Mouse (Mus musculus): ENCODE data around the gene Klhl21. TPM values are rescaled to one million over a fixed set of nuclear protein-coding genes. Genes with fewer than 3 reads are reported as not detected.

The Klhl21 gene
- polyA plus RNA-seq, 1 experiment from 2014 or later, result 23.2 TPM

DNA sequence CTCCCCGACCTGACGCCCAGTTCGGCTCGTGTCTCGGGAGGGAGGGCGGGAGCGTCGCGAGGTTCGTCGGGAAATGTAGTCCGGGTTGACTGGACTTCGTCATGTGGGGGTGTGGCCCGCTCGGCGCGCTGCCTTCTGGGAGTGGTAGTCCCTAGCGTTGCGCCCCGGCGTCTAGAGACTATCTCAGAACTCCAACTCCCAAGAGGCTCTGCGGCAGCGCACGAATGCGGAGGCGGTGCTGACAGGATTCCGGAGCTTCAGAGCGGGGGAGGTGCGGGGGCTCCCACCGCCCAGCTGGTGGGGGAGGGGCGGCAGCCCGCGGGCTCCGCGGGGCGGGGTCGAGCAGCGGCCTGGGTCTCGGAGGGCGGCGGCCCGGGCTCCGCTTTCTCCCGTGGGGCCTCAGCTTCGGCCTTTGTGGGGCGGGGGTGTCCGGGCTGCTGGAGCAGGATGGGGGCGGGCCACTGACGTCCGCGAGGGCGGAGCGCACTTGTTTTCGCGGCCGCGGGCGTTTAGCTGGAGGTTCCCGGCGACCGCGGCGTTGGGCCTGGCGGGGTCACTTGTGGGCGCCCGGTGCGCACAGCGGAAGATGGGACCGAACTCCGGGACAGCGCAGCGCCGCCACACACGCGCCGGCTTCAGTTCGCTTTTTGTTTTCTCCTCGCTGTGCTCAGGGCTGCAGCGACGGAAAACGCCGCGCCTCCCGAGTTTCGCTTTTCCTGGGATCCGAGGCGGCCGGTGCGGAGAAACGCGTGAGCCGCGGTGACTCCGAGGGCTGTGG lies 12.2 kb upstream of the Klhl21 start, which contains the start of gene Phf13:
TSS of gene Phf13 (minus strand) at position 86 of the 778 bp plus-strand sequence.
- Histone ChIP-seq H3K9me3 (no peaks in the 10 kb centered on the region), H3K4me2 (peak within 1 kb of the TSS; percentile 94), H3K4me3 (peak within 1 kb of the TSS; percentile 96), H3K36me3 (peaks cover 25% of the 10 kb centered on the region), H3K27me3 (replicated peaks) (no peaks in the 10 kb centered on the region), H3K4me1 (peaks cover 36% of the 10 kb centered on the region), H3K9ac (peak within 1 kb of the TSS; percentile 99), H3K27ac (replicated peaks) (peak within 1 kb of the TSS; percentile 94)
- under 1% methylated on average over 92 of the region's 94 CpGs for WGBS
- peak; percentile 90 for ATAC-seq (ENCODE audit: extremely low read depth, insufficient number of reproducible peaks, low FRiP score, low TSS enrichment)

DNA sequence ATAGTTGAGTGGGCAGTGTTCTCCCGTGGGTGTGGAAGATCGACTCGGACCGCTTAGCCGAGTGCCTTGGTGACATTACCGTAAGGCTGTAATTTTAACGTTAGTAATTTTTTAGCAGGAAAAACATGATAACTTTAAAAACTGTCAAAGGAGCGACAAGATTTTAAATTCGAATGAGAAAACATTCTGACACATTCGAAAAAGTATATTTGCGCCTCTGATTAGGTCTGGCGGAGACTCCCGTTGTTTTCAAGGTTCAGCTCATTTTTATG lies 11.7 kb upstream of the Klhl21 start:
- H3K9me3 ChIP-seq, result no peaks in the 10 kb centered on the region
- H3K4me3 ChIP-seq, result peak overlapping the region; percentile 96
- peaks cover 20% of the 10 kb centered on the region for H3K36me3 ChIP-seq
- peaks cover 36% of the 10 kb centered on the region for H3K4me1 ChIP-seq
- no peak for ATAC-seq (ENCODE audit: extremely low read depth, insufficient number of reproducible peaks, low FRiP score, low TSS enrichment)
- peak overlapping the region; percentile 82 for H3K4me2 ChIP-seq
- H3K27me3 ChIP-seq (replicated peaks), result no peaks in the 10 kb centered on the region
- peak overlapping the region; percentile 91 for H3K9ac ChIP-seq
- H3K27ac ChIP-seq (replicated peaks), result peak overlapping the region; percentile 94
- WGBS, result 5% methylated on average over 13 of the region's 13 CpGs

DNA sequence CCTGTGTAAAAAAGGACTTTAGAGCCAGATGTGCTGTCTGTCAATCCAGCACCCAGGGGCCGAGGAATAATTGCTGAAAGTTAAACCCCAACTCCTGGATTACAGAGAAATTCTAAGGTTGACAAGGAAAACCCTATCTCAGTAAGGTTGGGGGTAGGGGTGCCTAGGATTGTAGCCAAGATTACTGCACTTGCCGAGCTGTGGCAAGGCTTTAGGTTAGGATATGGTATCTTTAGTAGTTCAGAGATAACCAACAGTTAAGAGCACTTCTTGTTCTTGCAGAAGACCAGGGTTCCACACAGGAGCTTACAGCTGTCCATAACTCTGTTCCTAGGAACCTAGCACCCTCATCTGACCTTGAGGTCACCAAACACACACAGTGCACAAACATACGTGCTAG lies 10.9 kb upstream of the Klhl21 start:
- 51% methylated on average over 3 of the region's 3 CpGs for WGBS
- ATAC-seq (ENCODE audit: extremely low read depth, insufficient number of reproducible peaks, low FRiP score, low TSS enrichment), result no peak
- Histone ChIP-seq H3K36me3 (peaks cover 12% of the 10 kb centered on the region), H3K27me3 (replicated peaks) (no peaks in the 10 kb centered on the region), H3K4me3 (peak overlapping the region; percentile 96), H3K4me2 (peak overlapping the region; percentile 82), H3K9me3 (no peaks in the 10 kb centered on the region), H3K27ac (replicated peaks) (0 out of 2 replicates have a peak overlapping the region, but pooled peaks have one; percentile 1), H3K9ac (peak overlapping the region; percentile 91), H3K4me1 (peaks cover 32% of the 10 kb centered on the region)

DNA sequence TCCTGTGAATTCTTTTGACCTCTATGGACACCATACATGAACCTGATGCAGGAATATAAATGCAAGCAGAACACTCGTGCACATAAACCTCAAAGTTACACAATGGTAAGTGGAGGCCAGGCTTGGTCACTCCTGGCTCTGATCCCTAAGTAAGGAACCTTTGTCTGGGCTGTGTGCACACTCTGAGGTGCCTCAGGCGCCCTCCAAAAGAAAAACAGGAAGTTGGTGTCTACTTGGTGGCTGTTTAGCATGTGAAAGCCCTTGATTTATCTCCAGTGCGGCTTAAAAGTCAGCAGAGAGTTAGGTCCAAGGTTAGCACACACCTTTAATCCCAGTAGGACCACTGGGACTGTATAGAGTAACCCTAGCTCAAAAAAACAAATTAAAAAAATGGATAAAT lies 9.1 kb upstream of the Klhl21 start:
- Histone ChIP-seq H3K36me3 (no peaks in the 10 kb centered on the region), H3K4me3 (no peak overlapping the region), H3K9me3 (no peaks in the 10 kb centered on the region), H3K9ac (no peak overlapping the region), H3K27ac (replicated peaks) (no peak overlapping the region), H3K4me1 (peaks cover 14% of the 10 kb centered on the region), H3K4me2 (no peak overlapping the region), H3K27me3 (replicated peaks) (no peaks in the 10 kb centered on the region)
- ATAC-seq (ENCODE audit: extremely low read depth, insufficient number of reproducible peaks, low FRiP score, low TSS enrichment), result no peak
- 65% methylated on average over 3 of the region's 3 CpGs for WGBS

DNA sequence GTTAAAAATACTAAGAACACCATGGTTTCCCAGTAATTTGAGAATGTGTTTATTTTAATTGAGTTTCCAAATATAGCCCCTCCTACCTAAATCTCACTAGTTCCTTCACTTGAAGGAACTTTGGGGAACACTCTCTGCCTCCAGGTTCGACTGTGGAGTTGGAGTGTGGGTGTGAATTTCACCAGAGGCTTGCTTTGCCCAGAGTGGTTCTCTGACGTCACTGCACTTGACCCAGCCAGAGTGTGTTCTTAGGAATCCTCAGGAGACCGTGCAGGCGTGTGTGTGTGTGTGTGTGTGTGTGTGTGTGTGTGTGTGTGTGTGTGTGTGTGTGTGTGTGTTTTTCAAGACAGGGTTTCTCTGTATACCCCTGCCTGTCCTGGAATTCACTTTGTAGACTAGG lies 7.7 kb upstream of the Klhl21 start:
- no peaks in the 10 kb centered on the region for H3K9me3 ChIP-seq
- H3K27me3 ChIP-seq (replicated peaks), result no peaks in the 10 kb centered on the region
- WGBS, result 37% methylated on average over 4 of the region's 4 CpGs
- ATAC-seq (ENCODE audit: extremely low read depth, insufficient number of reproducible peaks, low FRiP score, low TSS enrichment), result no peak
- H3K4me2 ChIP-seq, result no peak overlapping the region
- H3K4me1 ChIP-seq, result peaks cover 11% of the 10 kb centered on the region
- no peak overlapping the region for H3K9ac ChIP-seq
- no peak overlapping the region for H3K4me3 ChIP-seq
- H3K36me3 ChIP-seq, result no peaks in the 10 kb centered on the region
- no peak overlapping the region for H3K27ac ChIP-seq (replicated peaks)

DNA sequence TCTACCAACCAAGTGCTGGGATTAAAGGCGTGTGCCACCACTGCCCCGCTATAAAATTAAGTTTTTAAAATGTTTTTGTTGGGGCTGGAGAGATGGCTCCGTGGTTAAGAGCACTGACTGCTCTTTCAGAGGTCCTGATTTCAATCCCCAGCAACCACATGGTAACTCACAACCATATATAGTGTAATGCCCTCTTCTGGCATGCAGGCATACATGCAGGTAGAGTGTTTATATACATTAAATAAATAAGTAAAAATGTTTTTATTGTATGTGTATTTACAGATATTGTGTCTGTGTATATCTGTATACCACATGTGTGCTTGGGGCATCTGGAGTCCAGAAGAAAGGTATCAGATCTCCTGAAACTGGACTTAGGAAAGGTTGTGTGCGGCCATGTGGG lies 7.3 kb upstream of the Klhl21 start:
- Histone ChIP-seq H3K4me1 (peaks cover 13% of the 10 kb centered on the region), H3K27me3 (replicated peaks) (no peaks in the 10 kb centered on the region), H3K4me3 (no peak overlapping the region), H3K9ac (no peak overlapping the region), H3K4me2 (no peak overlapping the region), H3K36me3 (no peaks in the 10 kb centered on the region), H3K27ac (replicated peaks) (no peak overlapping the region), H3K9me3 (no peaks in the 10 kb centered on the region)
- ATAC-seq (ENCODE audit: extremely low read depth, insufficient number of reproducible peaks, low FRiP score, low TSS enrichment), result no peak
- WGBS, result 69% methylated on average over 4 of the region's 4 CpGs

DNA sequence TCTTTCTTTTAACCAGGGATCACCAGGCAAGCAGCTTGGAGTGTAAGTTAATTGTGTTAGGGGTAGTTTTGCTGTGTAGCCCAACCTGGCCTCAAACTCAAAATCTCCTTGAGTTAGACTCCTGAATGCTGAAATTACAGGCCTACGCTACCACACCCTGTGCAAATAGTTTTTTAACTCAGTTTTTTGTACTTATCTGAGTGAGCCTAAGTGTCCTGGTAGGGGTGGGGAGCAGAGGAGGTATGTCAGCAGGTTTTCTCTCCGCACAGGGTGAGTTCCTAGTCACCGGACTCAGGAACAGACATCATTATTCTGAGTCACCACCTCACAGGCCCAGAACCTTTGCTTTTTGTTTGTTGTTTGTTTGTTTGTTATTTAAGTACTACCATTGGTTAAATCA lies 6.5 kb upstream of the Klhl21 start:
- H3K36me3 ChIP-seq, result no peaks in the 10 kb centered on the region
- H3K27me3 ChIP-seq (replicated peaks), result no peaks in the 10 kb centered on the region

DNA sequence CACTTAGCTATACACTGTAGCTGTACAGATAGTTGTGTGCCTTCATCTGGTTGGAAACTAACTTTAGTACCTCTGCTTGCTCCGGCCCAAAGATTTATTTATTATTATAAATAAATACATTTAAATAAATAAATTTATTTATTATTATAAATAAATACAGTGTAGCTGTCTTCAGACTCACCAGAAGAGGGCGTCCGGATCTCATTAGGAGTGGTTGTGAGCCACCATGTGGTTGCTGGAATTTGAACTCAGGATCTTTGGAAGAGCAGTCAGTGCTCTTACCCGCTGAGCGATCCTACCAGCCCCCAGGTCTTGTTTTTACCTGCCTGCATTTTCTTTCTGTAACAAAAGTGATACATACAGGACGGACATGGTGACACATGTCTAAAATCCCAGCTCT lies 2.5 kb upstream of the Klhl21 start:
- Histone ChIP-seq H3K9ac (no peak overlapping the region), H3K9me3 (no peaks in the 10 kb centered on the region), H3K4me1 (peaks cover 31% of the 10 kb centered on the region), H3K36me3 (no peaks in the 10 kb centered on the region), H3K4me3 (no peak overlapping the region), H3K27me3 (replicated peaks) (no peaks in the 10 kb centered on the region), H3K27ac (replicated peaks) (0 out of 2 replicates have a peak overlapping the region, but pooled peaks have one; percentile 95), H3K4me2 (no peak overlapping the region)
- ATAC-seq (ENCODE audit: extremely low read depth, insufficient number of reproducible peaks, low FRiP score, low TSS enrichment), result no peak
- WGBS, result 71% methylated on average over 6 of the region's 6 CpGs

More for the DNA sequence above, 6.5 kb upstream of the Klhl21 start:
- no peak overlapping the region for H3K4me2 ChIP-seq
- H3K4me3 ChIP-seq, result no peak overlapping the region
- H3K27ac ChIP-seq (replicated peaks), result no peak overlapping the region
- ATAC-seq (ENCODE audit: extremely low read depth, insufficient number of reproducible peaks, low FRiP score, low TSS enrichment), result no peak
- no peak overlapping the region for H3K9ac ChIP-seq
- peaks cover 19% of the 10 kb centered on the region for H3K4me1 ChIP-seq
- WGBS, result 80% methylated on average over 3 of the region's 3 CpGs
- no peaks in the 10 kb centered on the region for H3K9me3 ChIP-seq

DNA sequence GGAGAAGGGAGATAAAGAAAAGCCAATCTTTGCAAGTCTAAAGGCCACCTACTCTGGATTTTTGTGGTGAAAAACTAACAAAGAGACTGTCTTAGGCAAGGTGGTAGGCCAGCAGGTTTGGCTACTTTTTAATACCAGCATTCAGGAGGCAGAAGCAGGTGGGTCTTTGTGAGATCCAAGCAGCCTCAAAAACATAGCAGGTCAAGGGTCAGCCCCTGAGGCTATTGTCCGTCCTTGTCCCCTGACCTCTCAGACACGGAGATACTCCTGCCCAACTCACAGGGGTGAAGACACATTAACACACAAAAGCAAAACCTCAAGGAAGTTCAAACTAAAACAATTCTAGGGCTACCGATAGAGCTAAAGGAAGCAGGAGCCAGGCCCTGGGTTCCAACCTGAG lies 1.8 kb upstream of the Klhl21 start:
- Histone ChIP-seq H3K27me3 (replicated peaks) (no peaks in the 10 kb centered on the region), H3K4me2 (peak overlapping the region; percentile 99), H3K4me3 (no peak overlapping the region), H3K9ac (peak overlapping the region; percentile 94), H3K36me3 (peaks cover 6% of the 10 kb centered on the region; the same call in 1 of the 2 replicates), H3K9me3 (no peaks in the 10 kb centered on the region), H3K4me1 (peaks cover 38% of the 10 kb centered on the region), H3K27ac (replicated peaks) (peak overlapping the region; percentile 95)
- no peak for ATAC-seq (ENCODE audit: extremely low read depth, insufficient number of reproducible peaks, low FRiP score, low TSS enrichment)
- WGBS, result 39% methylated on average over 3 of the region's 3 CpGs

DNA sequence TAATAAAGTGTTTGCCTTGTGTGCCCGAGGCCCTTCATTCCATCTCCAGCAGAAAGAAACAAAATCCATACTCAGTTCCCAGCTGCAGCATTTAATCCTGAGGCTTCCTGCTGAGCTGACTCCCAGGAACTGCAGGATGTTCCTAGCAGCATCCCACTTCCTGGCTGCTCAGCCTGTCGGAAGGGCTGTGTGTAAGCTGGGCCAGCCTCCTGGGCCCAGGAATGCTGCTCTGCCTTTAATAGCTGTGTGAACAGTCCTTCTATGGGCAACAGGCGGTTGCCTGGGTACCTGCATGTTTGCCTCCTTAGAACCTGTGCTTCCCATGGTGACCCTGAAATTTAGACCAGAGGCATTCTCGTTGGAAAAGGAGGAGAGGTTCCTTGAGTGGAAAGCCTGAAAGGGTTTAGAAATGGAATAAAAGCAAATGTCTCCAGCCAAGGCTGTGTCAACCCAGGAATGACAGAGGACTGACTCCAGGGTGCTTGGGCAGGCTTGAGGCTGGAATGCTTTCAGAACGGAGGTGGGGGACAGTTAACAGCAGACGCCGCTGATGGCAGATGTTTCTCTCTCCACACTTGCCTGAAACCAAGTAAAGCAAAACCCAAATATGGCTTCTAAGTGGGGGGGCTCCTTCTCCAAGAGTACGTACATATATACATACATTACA lies 989 bp upstream of the Klhl21 start:
- 8% methylated on average over 8 of the region's 8 CpGs for WGBS

DNA sequence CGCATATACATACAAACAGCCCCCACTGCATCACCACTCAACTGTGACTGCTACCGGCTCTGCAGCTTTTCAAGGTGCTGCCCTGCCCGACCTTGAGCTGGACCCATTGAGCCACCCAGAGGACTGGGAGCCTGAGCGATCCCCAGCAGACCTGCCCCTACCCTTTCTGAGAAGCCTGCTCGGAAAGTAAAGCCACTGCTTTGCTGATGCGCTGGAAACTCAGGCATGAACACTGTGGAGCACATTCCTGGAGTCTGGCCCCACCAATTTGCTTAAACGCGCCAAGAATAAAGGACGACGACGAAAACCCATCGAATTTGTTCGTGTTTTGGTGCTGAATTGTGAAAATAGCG lies 479 bp upstream of the Klhl21 start:
- peaks cover 51% of the 10 kb centered on the region for H3K4me1 ChIP-seq
- H3K4me2 ChIP-seq, result peak overlapping the region; percentile 99

More for the DNA sequence above, 989 bp upstream of the Klhl21 start:
- H3K4me2 ChIP-seq, result peak overlapping the region; percentile 99
- H3K9me3 ChIP-seq, result no peaks in the 10 kb centered on the region
- peaks cover 13% of the 10 kb centered on the region for H3K36me3 ChIP-seq
- no peaks in the 10 kb centered on the region for H3K27me3 ChIP-seq (replicated peaks)
- H3K4me1 ChIP-seq, result peaks cover 46% of the 10 kb centered on the region
- H3K27ac ChIP-seq (replicated peaks), result peak overlapping the region; percentile 95
- peak overlapping the region; percentile 94 for H3K9ac ChIP-seq
- ATAC-seq (ENCODE audit: extremely low read depth, insufficient number of reproducible peaks, low FRiP score, low TSS enrichment), result no peak
- peak overlapping the region; percentile 87 for H3K4me3 ChIP-seq

More for the DNA sequence above, 479 bp upstream of the Klhl21 start:
- H3K9me3 ChIP-seq, result no peaks in the 10 kb centered on the region
- peak overlapping the region; percentile 87 for H3K4me3 ChIP-seq
- 1% methylated on average over 14 of the region's 14 CpGs for WGBS
- ATAC-seq (ENCODE audit: extremely low read depth, insufficient number of reproducible peaks, low FRiP score, low TSS enrichment), result no peak
- peak overlapping the region; percentile 95 for H3K27ac ChIP-seq (replicated peaks)
- peaks cover 18% of the 10 kb centered on the region for H3K36me3 ChIP-seq
- peak overlapping the region; percentile 94 for H3K9ac ChIP-seq
- H3K27me3 ChIP-seq (replicated peaks), result no peaks in the 10 kb centered on the region
